Mouse (Mus musculus): ENCODE measurements at regions not wholly inside any gene's neighbourhood (a gene's known extent, or its start where the extent isn't known, plus 50 kb on each side); places are given as distances from the start of the nearest gene placed in this dataset.

- no peak for TF ChIP-seq CTCF (IDR thresholded peaks at IDR 0.05; ENCODE audit: low read depth, low read length)
- no peak for TF ChIP-seq GATA1 (IDR thresholded peaks at IDR 0.05; ENCODE audit: borderline replicate concordance, low read length)
- no peak for TF ChIP-seq GATA2 (IDR thresholded peaks at IDR 0.05; ENCODE audit: borderline replicate concordance, low read depth, low read length)
Measured at GRCm38 (mm10) chr1:194516136-194516535, 101.9 kb upstream of the Plxna2 start.
